ENCODE assay signal across 8 mouse cellular contexts in the genomic region with DNA sequence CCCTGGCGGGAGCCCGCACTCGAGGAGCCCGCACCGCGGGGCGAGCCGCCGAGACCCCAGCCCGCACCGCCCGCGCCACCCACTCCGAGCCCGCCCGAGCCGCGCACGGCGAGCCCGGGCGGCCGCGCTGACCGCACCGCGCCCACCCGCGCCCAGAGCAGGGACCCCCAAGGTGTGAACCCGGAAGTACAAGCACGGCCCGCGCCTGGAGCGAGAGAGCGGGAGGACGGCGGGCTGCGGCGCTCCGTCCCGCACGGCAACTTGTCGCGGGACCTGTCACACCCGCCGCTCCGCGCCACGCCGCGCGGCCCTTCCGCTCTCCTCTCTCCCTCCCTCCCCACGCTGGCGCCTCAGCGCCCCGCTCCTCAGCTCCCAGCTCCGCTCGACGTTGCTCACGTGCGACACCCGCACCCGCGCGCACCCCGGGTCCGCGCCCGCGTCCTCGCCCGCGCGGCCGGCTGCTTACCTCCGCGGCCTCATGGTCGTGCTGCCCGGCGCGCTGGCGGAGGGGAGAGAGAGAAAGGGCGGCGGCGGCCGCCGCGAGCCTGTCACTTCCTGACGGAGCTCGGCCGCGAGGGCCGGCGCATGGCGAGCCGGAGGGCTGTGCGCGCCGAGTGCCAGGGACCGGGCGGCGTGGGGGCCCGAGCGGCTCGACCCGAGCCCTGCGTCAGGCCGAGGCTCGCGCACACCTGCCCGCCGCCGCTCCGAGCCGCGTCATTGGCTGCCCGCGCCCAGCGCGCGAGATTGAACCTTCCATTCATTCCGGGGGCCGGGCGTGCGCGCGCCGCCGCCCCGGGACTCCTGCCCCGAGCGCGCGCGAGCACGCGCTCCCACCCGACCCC. TPM values are rescaled to one million over a fixed set of nuclear protein-coding genes. Genes with fewer than 3 reads are reported as not detected.
A peak's percentile ranks its signal among the peaks of the same experiment; 100 is the strongest.
DNase-seq lines count a peak whose midpoint lies in the region; ATAC-seq and TF ChIP-seq lines count a peak whose summit lies in the region.

A gene (minus strand): TSS at position 635 of the 842 bp plus-strand sequence.

- peaks cover 8% of the 10 kb centered on the region; the same call in 1 of the 2 replicates for H3K27me3 ChIP-seq in thymus, adult 2 months (ENCODE audit: control insufficient read depth, insufficient read depth, low read length)
- peaks cover 24% of the 10 kb centered on the region for H3K27me3 ChIP-seq in heart, embryonic 14.5 days (ENCODE audit: control insufficient read depth, insufficient read depth, low read length)
- H3K27me3 ChIP-seq in liver, postnatal 0 days (ENCODE audit: insufficient read depth, low read length): peaks cover 30% of the 10 kb centered on the region

- no peak within 1 kb of the TSS for H3K27ac ChIP-seq in thymus, adult 2 months (ENCODE audit: control insufficient read depth, insufficient read depth, low read length)
- H3K27ac ChIP-seq in heart, embryonic 14.5 days (replicated peaks in 1 of 2; ENCODE audit: control insufficient read depth in 1 of 2, insufficient read depth in 1 of 2, low read depth in 2 of 2, low read length in 2 of 2): no peak within 1 kb of the TSS
- H3K27ac ChIP-seq in liver, postnatal 0 days (ENCODE audit: low read depth): peak within 1 kb of the TSS; percentile 34; the same call in 1 of the 2 replicates

- WGBS in thymus, adult 2 months: 1% methylated on average over 135 of the region's 139 CpGs
- under 1% methylated on average over 110 of the region's 139 CpGs for whole genome bisulfite sequencing in heart, embryonic 14.5 days
- WGBS in liver, postnatal 0 days (ENCODE audit: insufficient replicate concordance): under 1% methylated on average over 100 of the region's 139 CpGs

- no peak for TF ChIP-seq CTCF in thymus, adult 2 months (IDR thresholded peaks at IDR 0.05; ENCODE audit: borderline replicate concordance, control insufficient read depth, extremely low read depth, insufficient read depth, low read length, poor library complexity)
- TF ChIP-seq CTCF in liver, postnatal 0 days (IDR thresholded peaks at IDR 0.05; ENCODE audit: low read depth): no peak; the same call in 1 of the 2 replicates

- ATAC-seq in heart, embryonic 14.5 days (ENCODE audit: insufficient number of reproducible peaks, insufficient read depth, low FRiP score, low read depth): peak; percentile 82
- peak; percentile 94 for ATAC-seq in liver, postnatal 0 days

- peak within 1 kb of the TSS; percentile 68 for H3K9ac ChIP-seq in heart, embryonic 14.5 days (ENCODE audit: low read length)
- H3K9ac ChIP-seq in liver, postnatal 0 days (replicated peaks): peak within 1 kb of the TSS; percentile 66

- TF ChIP-seq EP300 in liver, postnatal 0 days (IDR thresholded peaks at IDR 0.05; ENCODE audit: low read depth): no peak

- H3K36me3 ChIP-seq in thymus, adult 2 months (ENCODE audit: control insufficient read depth, insufficient read depth, low read length): no peaks in the 10 kb centered on the region
- no peaks in the 10 kb centered on the region for H3K36me3 ChIP-seq in heart, embryonic 14.5 days (ENCODE audit: control insufficient read depth, insufficient read depth, low read length)
- no peaks in the 10 kb centered on the region for H3K36me3 ChIP-seq in liver, postnatal 0 days (replicated peaks; ENCODE audit: insufficient read depth, low read length)

- H3K4me2 ChIP-seq in heart, embryonic 14.5 days (ENCODE audit: low read length): peak within 1 kb of the TSS; percentile 100
- peak within 1 kb of the TSS; percentile 98 for H3K4me2 ChIP-seq in liver, postnatal 0 days (ENCODE audit: low read depth, low read length)

- H3K4me3 ChIP-seq in thymus, adult 2 months (ENCODE audit: control insufficient read depth, insufficient read depth, low read length): peak within 1 kb of the TSS; percentile 24
- H3K4me3 ChIP-seq in heart, embryonic 14.5 days (ENCODE audit: control insufficient read depth in 1 of 2, insufficient read depth in 1 of 2, low read depth in 1 of 2, low read length in 2 of 2): peak within 1 kb of the TSS; percentile 52 to 70
- H3K4me3 ChIP-seq in liver, postnatal 0 days (ENCODE audit: low read depth, low read length): peak within 1 kb of the TSS; percentile 74

- no peaks in the 10 kb centered on the region for H3K9me3 ChIP-seq in heart, embryonic 14.5 days (ENCODE audit: control insufficient read depth, low read length)
- H3K9me3 ChIP-seq in liver, postnatal 0 days (ENCODE audit: low read length): no peaks in the 10 kb centered on the region

- peak; percentile 5 for DNase-seq in thymus, adult 2 months
- DNase-seq in thymus, adult 18-20 months: no peak
- DNase-seq in embryo, embryonic 10.5 days (ENCODE audit: low spot score): peak; percentile 90
- peak; percentile 32 to 62 for DNase-seq in layer of hippocampus, adult 18-20 months (ENCODE audit: low spot score in 2 of 2)
- DNase-seq in liver, postnatal 0 days: peak; percentile 70
- peak; percentile 85 for DNase-seq in retina, postnatal 1 day
- DNase-seq in yolk sac, embryonic 10.5 days (ENCODE audit: low spot score): peak; percentile 61

- TF ChIP-seq POLR2A in thymus, adult 2 months (IDR thresholded peaks at IDR 0.05; ENCODE audit: control insufficient read depth, extremely low read depth, insufficient read depth, low read length, poor library complexity): no peak

- H3K4me1 ChIP-seq in thymus, adult 2 months (replicated peaks; ENCODE audit: control insufficient read depth, insufficient read depth, low read length): peaks cover 6% of the 10 kb centered on the region; the same call in 1 of the 2 replicates
- peaks cover 0 to 4% of the 10 kb centered on the region in 2 experiments; a peak in 1 of 4 replicates for H3K4me1 ChIP-seq in heart, embryonic 14.5 days (ENCODE audit: control insufficient read depth in 2 of 2, insufficient read depth in 2 of 2, low read length in 2 of 2)
- peaks cover 9% of the 10 kb centered on the region; the same call in 1 of the 2 replicates for H3K4me1 ChIP-seq in liver, postnatal 0 days (ENCODE audit: insufficient read depth)

RNA-seq across cellular contexts. Expression of the gene that starts here (rescaled TPM):
- 0.03 TPM in 1 of 2 replicates, not detected in the other for polyA plus RNA-seq in thymus, adult 2 months (2012; rRNA removed)
- 3.0 and 3.2 TPM in 2 replicates for polyA plus RNA-seq in heart, embryonic 14.5 days (2014; fragmentation: Nextera tagmentation; extraction: Ambion mirVana)
- 1 to 10 TPM; 1.8 to 2.1 TPM for total RNA-seq in layer of hippocampus, adult 18-20 months (2021)
- 1.2 TPM in 2 replicates for polyA plus RNA-seq in liver, postnatal 0 days (2015; fragmentation: Nextera tagmentation; extraction: Ambion mirVana)

Comparison
In these comparisons a context has a peak if more than half of its experiments do, and no peak if none do; other contexts are left out.
1. Peak in DNase-seq and H3K4me3 ChIP-seq in thymus, adult 2 months; RNA of the gene not detected or under 1 TPM.
2. DNase-seq: peak in embryo, embryonic 10.5 days (single experiment), layer of hippocampus, adult 18-20 months (2 of 2), liver, postnatal 0 days (single experiment), retina, postnatal 1 day (single experiment) and yolk sac, embryonic 10.5 days (single experiment); none in thymus, adult 18-20 months (0 of 2).
3. H3K4me3 ChIP-seq: peak in every context shown above with its lines; median percentile 74 in liver, postnatal 0 days; 61 in heart, embryonic 14.5 days; 24 in thymus, adult 2 months.